Mouse (Mus musculus) cerebellum, postnatal 36 days (tissue): ENCODE results near the gene Pabpc1l.

Experiments used
- DNase-seq, 2 experiments: peaks; one replicate each; pipeline ENCODE4 v3.0.0; 2021 to 2022; ENCODE audit warnings: mixed read lengths in 2 of 2

The Pabpc1l gene

GRCm38 (mm10) chr2:164025150-164025549 lies at the start of gene Pabpc1l:
Pabpc1l (plus strand) TSS chr2:164025450.
- no peak for DNase-seq

GRCm38 (mm10) chr2:163976448-163976847 lies 48.8 kb upstream of the Pabpc1l start:
- no peak for DNase-seq

GRCm38 (mm10) chr2:163987233-163987632 lies 38.0 kb upstream of the Pabpc1l start:
- no peak for DNase-seq

GRCm38 (mm10) chr2:163992871-163993270 lies 32.4 kb upstream of the Pabpc1l start:
- DNase-seq = no peak

- no peak for DNase-seq
These were observed 30.6 kb upstream of the Pabpc1l start, which contains the start of gene Ywhab for GRCm38 (mm10) chr2:163994654-163994976. Ywhab (plus strand) TSS chr2:163994960.

- peak; percentile 90 to 92 for DNase-seq
These were observed 30.0 kb upstream of the Pabpc1l start for GRCm38 (mm10) chr2:163994977-163995862.

- DNase-seq = no peak
These were observed 29.0 kb upstream of the Pabpc1l start for GRCm38 (mm10) chr2:163996275-163996674.

GRCm38 (mm10) chr2:163996899-163997298 lies 28.4 kb upstream of the Pabpc1l start:
- DNase-seq = no peak

- DNase-seq = no peak
These were observed 26.3 kb upstream of the Pabpc1l start for GRCm38 (mm10) chr2:163998981-163999380.

GRCm38 (mm10) chr2:164002637-164003036 lies 22.6 kb upstream of the Pabpc1l start:
- DNase-seq = no peak

- no peak for DNase-seq
These were observed 20.7 kb upstream of the Pabpc1l start for GRCm38 (mm10) chr2:164004503-164004902.

- DNase-seq = no peak
These were observed 18.3 kb upstream of the Pabpc1l start for GRCm38 (mm10) chr2:164006932-164007331.

GRCm38 (mm10) chr2:164007547-164007946 lies 17.7 kb upstream of the Pabpc1l start:
- DNase-seq = no peak

- DNase-seq = no peak
These were observed 17.2 kb upstream of the Pabpc1l start for GRCm38 (mm10) chr2:164007987-164008545.

GRCm38 (mm10) chr2:164009227-164009626 lies 16.0 kb upstream of the Pabpc1l start:
- no peak for DNase-seq

- DNase-seq = no peak
These were observed 14.8 kb upstream of the Pabpc1l start for GRCm38 (mm10) chr2:164010496-164010895.

- no peak for DNase-seq
These were observed 14.3 kb upstream of the Pabpc1l start for GRCm38 (mm10) chr2:164010944-164011343.

- no peak for DNase-seq
These were observed 9.9 kb upstream of the Pabpc1l start for GRCm38 (mm10) chr2:164015304-164015703.

- DNase-seq = no peak
These were observed 6.3 kb upstream of the Pabpc1l start for GRCm38 (mm10) chr2:164018910-164019309.

- DNase-seq = no peak
These were observed 5.3 kb upstream of the Pabpc1l start for GRCm38 (mm10) chr2:164019943-164020342.

GRCm38 (mm10) chr2:164022104-164022503 lies 3.1 kb upstream of the Pabpc1l start:
- DNase-seq = no peak

GRCm38 (mm10) chr2:164031147-164031546 lies 5.9 kb downstream of the Pabpc1l start:
- no peak for DNase-seq

GRCm38 (mm10) chr2:164032973-164033372 lies 7.7 kb downstream of the Pabpc1l start:
- DNase-seq = no peak

- DNase-seq = no peak
These were observed 11.3 kb downstream of the Pabpc1l start for GRCm38 (mm10) chr2:164036520-164037019.
